Mouse (Mus musculus) liver, embryonic 14.5 days (tissue): ENCODE results near the gene Leng9.

Experiments used
- CTCF ChIP-seq: IDR thresholded peaks from 2 replicates; pipeline ENCODE4 v1.5.1; 2016; ENCODE audit warnings: antibody characterized with exemption, low read depth, control low read depth
- EP300 ChIP-seq: IDR thresholded peaks from 2 replicates; pipeline ENCODE4 v1.6.1; 2016; ENCODE audit warnings: antibody characterized with exemption, low read depth

DNA sequence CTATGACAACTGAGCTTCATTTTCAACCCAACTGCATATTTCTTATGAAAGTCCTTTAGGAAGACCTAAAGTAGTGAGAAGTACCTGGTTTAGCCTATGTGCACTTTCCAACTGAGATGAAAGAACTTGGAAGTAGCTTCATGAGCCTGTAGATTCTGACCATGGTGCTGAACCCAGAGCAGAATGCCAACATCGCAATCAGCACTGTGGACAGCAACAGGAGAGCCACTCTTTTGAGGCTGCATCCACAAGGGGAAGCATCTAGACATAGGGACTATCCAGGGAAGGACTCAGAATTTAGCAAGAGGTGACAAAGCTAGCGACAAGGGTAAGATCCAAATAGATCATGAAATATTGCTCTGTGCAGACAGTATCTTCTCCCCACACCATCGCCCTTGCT, 28.3 kb upstream of the Leng9 start:
- TF ChIP-seq CTCF (no peak), EP300 (no peak)
